In genomic region chr11:3487952-3488570, GRCm38 (mm10) we compare ENCODE assay signal across 11 mouse cellular contexts. TPM values are rescaled to one million over a fixed set of nuclear protein-coding genes. Genes with fewer than 3 reads are reported as not detected.
DNase-seq lines count a peak whose midpoint lies in the region; ATAC-seq and TF ChIP-seq lines count a peak whose summit lies in the region.
"Had no signal": no experiment of that assay in that cellular context is flagged by ENCODE, and none has a peak within 500 bp of the region (broad histone marks: within the 10 kb centered on the region; RNA-seq: fewer than 3 reads in every experiment).

Gene Pla2g3 (plus strand): TSS chr11:3488284.

- no peak within 1 kb of the TSS for H3K4me3 ChIP-seq in forebrain, embryonic 11.5 days (ENCODE audit: low read depth, low read length)
- H3K4me3 ChIP-seq in forebrain, embryonic 15.5 days = no peak within 1 kb of the TSS
- no peak within 1 kb of the TSS for H3K4me3 ChIP-seq in limb, embryonic 11.5 days (ENCODE audit: low read depth, low read length)
- H3K4me3 ChIP-seq in layer of hippocampus, adult 2 months = no peak within 1 kb of the TSS
- H3K4me3 ChIP-seq: lung, embryonic 15.5 days had no signal

- intact Hi-C loops in gastrocnemius, postnatal 36 days (cut with DNase I) = no loop called here

- WGBS in forebrain, embryonic 11.5 days = 25% methylated on average over 11 of the region's 11 CpGs
- 24% methylated on average over 11 of the region's 11 CpGs for WGBS in forebrain, embryonic 15.5 days
- 20% methylated on average over 11 of the region's 11 CpGs for WGBS in limb, embryonic 11.5 days

- H3K4me2 ChIP-seq in forebrain, embryonic 11.5 days (ENCODE audit: low read depth, low read length, severe bottlenecking) = no peak within 1 kb of the TSS
- H3K4me2 ChIP-seq in forebrain, embryonic 15.5 days (replicated peaks) = no peak within 1 kb of the TSS
- H3K4me2 ChIP-seq in limb, embryonic 11.5 days (ENCODE audit: low read depth, severe bottlenecking) = 0 out of 2 replicates have a peak within 1 kb of the TSS, but pooled peaks have one; percentile 12
- H3K4me2 ChIP-seq: lung, embryonic 15.5 days had no signal

- TF ChIP-seq CTCF in layer of hippocampus, adult 2 months (conservative IDR thresholded peaks at IDR 0.05) = no peak

- no peaks in the 10 kb centered on the region for H3K9me3 ChIP-seq in forebrain, embryonic 11.5 days (ENCODE audit: control insufficient read depth, low read length)
- H3K9me3 ChIP-seq in forebrain, embryonic 15.5 days = no peaks in the 10 kb centered on the region
- H3K9me3 ChIP-seq in limb, embryonic 11.5 days (ENCODE audit: control insufficient read depth, low read length) = no peaks in the 10 kb centered on the region
- H3K9me3 ChIP-seq: lung, embryonic 15.5 days had no signal

- ATAC-seq in forebrain, embryonic 11.5 days (replicated peaks; ENCODE audit: low FRiP score) = no peak
- ATAC-seq in forebrain, embryonic 15.5 days (replicated peaks) = no peak
- ATAC-seq in limb, embryonic 11.5 days (ENCODE audit: insufficient number of reproducible peaks, low FRiP score, low TSS enrichment, low read depth) = no peak

- H3K27ac ChIP-seq in forebrain, embryonic 11.5 days (ENCODE audit: low read depth, low read length) = no peak within 1 kb of the TSS
- H3K27ac ChIP-seq in forebrain, embryonic 15.5 days (replicated peaks) = no peak within 1 kb of the TSS
- H3K27ac ChIP-seq in limb, embryonic 11.5 days (replicated peaks; ENCODE audit: low read depth, low read length) = no peak within 1 kb of the TSS
- H3K27ac ChIP-seq in layer of hippocampus, adult 2 months = no peak within 1 kb of the TSS
- H3K27ac ChIP-seq: lung, embryonic 15.5 days had no signal

- no peaks in the 10 kb centered on the region for H3K36me3 ChIP-seq in forebrain, embryonic 11.5 days (ENCODE audit: control insufficient read depth, insufficient read depth, low read length)
- no peaks in the 10 kb centered on the region for H3K36me3 ChIP-seq in forebrain, embryonic 15.5 days
- no peaks in the 10 kb centered on the region for H3K36me3 ChIP-seq in limb, embryonic 11.5 days (ENCODE audit: control insufficient read depth, insufficient read depth, low read length)
- H3K36me3 ChIP-seq: lung, embryonic 15.5 days had no signal

- DNase-seq in forebrain, embryonic 11.5 days (ENCODE audit: low spot score) = peak; percentile 60
- no peak for DNase-seq in layer of hippocampus, postnatal 10 days (ENCODE audit: low spot score in 2 of 2)
- no peak for DNase-seq in layer of hippocampus, adult 18-20 months (ENCODE audit: low spot score in 2 of 2)
- DNase-seq in cerebellum, postnatal 25 days = peak; percentile 44 to 52
- peak; percentile 37 for DNase-seq in limb, embryonic 11.5 days (ENCODE audit: low spot score)
- DNase-seq in gastrocnemius, postnatal 36 days = no peak
- DNase-seq in layer of hippocampus, adult 2 months (ENCODE audit: low spot score in 2 of 2) = no peak
- DNase-seq: adrenal gland, postnatal 10 days; B cell, adult 2 months had no signal

- H3K4me1 ChIP-seq in forebrain, embryonic 11.5 days (replicated peaks; ENCODE audit: control insufficient read depth, insufficient read depth, low read length) = 0 out of 2 replicates have a peak, but pooled peaks cover 2% of the 10 kb centered on the region
- peaks cover 4% of the 10 kb centered on the region; the same call in 1 of the 2 replicates for H3K4me1 ChIP-seq in forebrain, embryonic 15.5 days
- no peaks in the 10 kb centered on the region for H3K4me1 ChIP-seq in limb, embryonic 11.5 days (ENCODE audit: control insufficient read depth, insufficient read depth, low read length)

- no peaks in the 10 kb centered on the region for H3K27me3 ChIP-seq in forebrain, embryonic 11.5 days (ENCODE audit: control insufficient read depth, insufficient read depth, low read length)
- no peaks in the 10 kb centered on the region for H3K27me3 ChIP-seq in forebrain, embryonic 15.5 days
- H3K27me3 ChIP-seq in limb, embryonic 11.5 days (ENCODE audit: control insufficient read depth, insufficient read depth, low read length) = no peaks in the 10 kb centered on the region
- H3K27me3 ChIP-seq: lung, embryonic 15.5 days had no signal

- H3K9ac ChIP-seq in forebrain, embryonic 11.5 days (ENCODE audit: low read length) = no peak within 1 kb of the TSS; the same call in 1 of the 2 replicates
- H3K9ac ChIP-seq in forebrain, embryonic 15.5 days (replicated peaks) = no peak within 1 kb of the TSS
- H3K9ac ChIP-seq in limb, embryonic 11.5 days (ENCODE audit: low read length) = 0 out of 2 replicates have a peak within 1 kb of the TSS, but pooled peaks have one; percentile 27
- H3K9ac ChIP-seq: lung, embryonic 15.5 days had no signal

RNA-seq across cellular contexts. Expression of gene Pla2g3, which starts in this region (rescaled TPM):
- 0.45 and 0.92 TPM in 2 replicates for polyA plus RNA-seq in forebrain, embryonic 11.5 days (2014; fragmentation: Nextera tagmentation; extraction: Ambion mirVana)
- polyA plus RNA-seq in forebrain, embryonic 15.5 days (2015; fragmentation: Nextera tagmentation; extraction: Ambion mirVana) = 0.39 and 0.72 TPM in 2 replicates
- 10 to 100 TPM; 11.3 to 17.0 TPM for total RNA-seq in layer of hippocampus, postnatal 10 days (2021)
- 1 to 10 TPM; 2.3 to 2.9 TPM for total RNA-seq in layer of hippocampus, adult 18-20 months (2021)
- polyA plus RNA-seq in limb, embryonic 11.5 days (2014; fragmentation: Nextera tagmentation; extraction: Ambion mirVana) = 0.75 and 0.76 TPM in 2 replicates
- under 1 TPM in 1 of 2 experiments, not detected in 1; 0.10 TPM for total RNA-seq in gastrocnemius, postnatal 36 days (2021)
- 1 to 10 TPM; 2.1 to 2.3 TPM for total RNA-seq in layer of hippocampus, adult 2 months (2021)

Comparison
In these comparisons a context has a peak if more than half of its experiments do, and no peak if none do; other contexts are left out.
1. Peak in DNase-seq in forebrain, embryonic 11.5 days; RNA of the gene not detected or under 1 TPM.
2. Peak in DNase-seq, H3K9ac ChIP-seq and H3K4me2 ChIP-seq in limb, embryonic 11.5 days; RNA of the gene not detected or under 1 TPM.
3. DNase-seq: peak in cerebellum, postnatal 25 days (2 of 2); none in layer of hippocampus, postnatal 10 days (0 of 2), layer of hippocampus, adult 18-20 months (0 of 2), gastrocnemius, postnatal 36 days (0 of 2) and layer of hippocampus, adult 2 months (0 of 2).